In the genomic region with DNA sequence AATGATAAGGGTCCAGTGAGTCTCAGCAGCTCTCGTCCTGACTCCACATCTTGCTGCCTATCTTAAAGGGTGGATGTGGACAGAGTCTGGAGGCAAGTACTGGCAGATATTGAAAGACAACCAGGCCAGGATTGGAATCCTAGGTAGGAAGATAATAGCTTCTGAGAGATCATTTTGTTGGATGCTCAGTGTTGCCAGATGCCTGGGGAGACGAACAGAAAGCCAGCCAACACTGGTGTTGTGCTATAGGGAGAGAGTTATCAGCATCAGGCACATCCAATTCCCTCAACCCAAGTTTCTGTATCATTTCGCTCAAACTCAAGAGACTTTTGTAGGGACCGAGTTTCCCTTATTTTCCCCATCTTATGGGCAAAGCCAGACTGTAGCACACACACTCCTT, we compare ENCODE assay signal across 9 mouse cellular contexts.
DNase-seq lines count a peak whose midpoint lies in the region; ATAC-seq lines count a peak whose summit lies in the region.
"Had no signal": no experiment of that assay in that cellular context is flagged by ENCODE, and none has a peak within 500 bp of the region (broad histone marks: within the 10 kb centered on the region; RNA-seq: fewer than 3 reads in every experiment).

No protein-coding gene starts in this region.

- peak overlapping the region; percentile 38 for H3K4me3 ChIP-seq in heart, embryonic 11.5 days (ENCODE audit: low read depth, low read length)
- H3K4me3 ChIP-seq in forebrain, embryonic 13.5 days: peak overlapping the region; percentile 27
- no peak overlapping the region for H3K4me3 ChIP-seq in liver, embryonic 12.5 days

- ATAC-seq in heart, embryonic 11.5 days (replicated peaks; ENCODE audit: insufficient number of reproducible peaks, low FRiP score, low TSS enrichment): no peak
- ATAC-seq in forebrain, embryonic 13.5 days: no peak
- ATAC-seq in liver, embryonic 12.5 days: no peak
- ATAC-seq in megakaryocyte, adult 5-6 weeks (ENCODE audit: poor library complexity, severe bottlenecking): no peak

- peaks cover 73% of the 10 kb centered on the region for H3K4me1 ChIP-seq in heart, embryonic 11.5 days (ENCODE audit: control insufficient read depth, insufficient read depth, low read length)
- peaks cover 92% of the 10 kb centered on the region for H3K4me1 ChIP-seq in forebrain, embryonic 13.5 days
- H3K4me1 ChIP-seq in liver, embryonic 12.5 days: peaks cover 18% of the 10 kb centered on the region

- peak overlapping the region; percentile 43; the same call in 1 of the 2 replicates for H3K27ac ChIP-seq in heart, embryonic 11.5 days (ENCODE audit: low read depth, low read length)
- H3K27ac ChIP-seq in forebrain, embryonic 13.5 days: peak overlapping the region; percentile 87
- H3K27ac ChIP-seq in liver, embryonic 12.5 days: no peak overlapping the region

- 48% methylated on average over 4 of the region's 4 CpGs for WGBS in heart, embryonic 11.5 days (ENCODE audit: insufficient replicate concordance)
- WGBS in forebrain, embryonic 13.5 days: 76% methylated on average over 4 of the region's 4 CpGs
- WGBS in liver, embryonic 12.5 days (ENCODE audit: insufficient replicate concordance): 62% methylated on average over 4 of the region's 4 CpGs

- DNase-seq in heart, adult 9 months (ENCODE audit: low spot score in 2 of 2): no peak
- DNase-seq in cerebellum, adult 18-20 months: peak; percentile 62 to 66
- no peak for DNase-seq in Muller cell, postnatal 12 days (ENCODE audit: inconsistent ontology term)
- no peak for DNase-seq in frontal cortex, postnatal 25 days (ENCODE audit: low spot score in 2 of 2)
- DNase-seq: adrenal gland, postnatal 25 days had no signal

- no peaks in the 10 kb centered on the region for H3K9me3 ChIP-seq in heart, embryonic 11.5 days (replicated peaks; ENCODE audit: control insufficient read depth, low read length)
- H3K9me3 ChIP-seq in forebrain, embryonic 13.5 days (replicated peaks): no peaks in the 10 kb centered on the region
- H3K9me3 ChIP-seq in liver, embryonic 12.5 days (replicated peaks): no peaks in the 10 kb centered on the region

- H3K4me2 ChIP-seq in heart, embryonic 11.5 days: peak overlapping the region; percentile 59
- H3K4me2 ChIP-seq in forebrain, embryonic 13.5 days: peak overlapping the region; percentile 47
- peak overlapping the region; percentile 29 for H3K4me2 ChIP-seq in liver, embryonic 12.5 days

- no peaks in the 10 kb centered on the region for H3K27me3 ChIP-seq in heart, embryonic 11.5 days (ENCODE audit: control insufficient read depth, insufficient read depth, low read length)
- H3K27me3 ChIP-seq in forebrain, embryonic 13.5 days: no peaks in the 10 kb centered on the region
- no peaks in the 10 kb centered on the region for H3K27me3 ChIP-seq in liver, embryonic 12.5 days (replicated peaks)

- no peaks in the 10 kb centered on the region for H3K36me3 ChIP-seq in heart, embryonic 11.5 days (ENCODE audit: control insufficient read depth, insufficient read depth, low read length)
- H3K36me3 ChIP-seq in forebrain, embryonic 13.5 days (ENCODE audit: poor library complexity, severe bottlenecking): no peaks in the 10 kb centered on the region
- no peaks in the 10 kb centered on the region for H3K36me3 ChIP-seq in liver, embryonic 12.5 days

- peak overlapping the region; percentile 66 for H3K9ac ChIP-seq in heart, embryonic 11.5 days (ENCODE audit: low read depth, low read length)
- H3K9ac ChIP-seq in forebrain, embryonic 13.5 days: no peak overlapping the region
- H3K9ac ChIP-seq in liver, embryonic 12.5 days: no peak overlapping the region

Comparison
In these comparisons a context has a peak if more than half of its experiments do, and no peak if none do; other contexts are left out.
1. DNase-seq: peak in cerebellum, adult 18-20 months (2 of 2); none in heart, adult 9 months (0 of 2), Muller cell, postnatal 12 days (single experiment) and frontal cortex, postnatal 25 days (0 of 2).
2. Peak in every context shown above with its lines, with median percentiles within 50 percentile points of each other: H3K4me2 ChIP-seq.